Mouse (Mus musculus) layer of hippocampus, adult 9-11 months (tissue): ENCODE measurements around the gene Fam57b.
A peak's percentile ranks its signal among the peaks of the same experiment; 100 is the strongest.

ENCODE experiments used
- DNase-seq: peaks from one replicate; pipeline ENCODE4 v3.0.0; 2022

Fam57b gene

GRCm38 (mm10) chr7:126799468-126800268, 2.2 kb downstream of the Fam57b start:
- DNase-seq: no peak

- DNase-seq: no peak
Observed at GRCm38 (mm10) chr7:126800269-126801056, 3.0 kb downstream of the Fam57b start.

- DNase-seq: no peak
Observed at GRCm38 (mm10) chr7:126801057-126801422, 3.6 kb downstream of the Fam57b start.

- no peak for DNase-seq
Observed at GRCm38 (mm10) chr7:126802134-126802889, 4.8 kb downstream of the Fam57b start.

- DNase-seq: no peak
Observed at GRCm38 (mm10) chr7:126803181-126803580, 5.7 kb downstream of the Fam57b start.

GRCm38 (mm10) chr7:126803751-126804150, 6.3 kb downstream of the Fam57b start:
- DNase-seq: no peak

- no peak for DNase-seq
Observed at GRCm38 (mm10) chr7:126806956-126807355, 9.5 kb downstream of the Fam57b start.

- DNase-seq: no peak
Observed at GRCm38 (mm10) chr7:126807405-126807804, 9.9 kb downstream of the Fam57b start.

GRCm38 (mm10) chr7:126808703-126809455, 11.4 kb downstream of the Fam57b start:
- DNase-seq: peak; percentile 88

GRCm38 (mm10) chr7:126809723-126810369, 12.4 kb downstream of the Fam57b start:
- no peak for DNase-seq

- no peak for DNase-seq
Observed at GRCm38 (mm10) chr7:126815726-126816222, 18.3 kb downstream of the Fam57b start.

- DNase-seq: no peak
Observed at GRCm38 (mm10) chr7:126816494-126816893, 19.0 kb downstream of the Fam57b start.

- DNase-seq: no peak
Observed at GRCm38 (mm10) chr7:126817595-126817994, 20.1 kb downstream of the Fam57b start.

GRCm38 (mm10) chr7:126818818-126819217, 21.4 kb downstream of the Fam57b start:
- no peak for DNase-seq

GRCm38 (mm10) chr7:126821835-126822511, 24.5 kb downstream of the Fam57b start:
- DNase-seq: peak; percentile 66

- no peak for DNase-seq
Observed at GRCm38 (mm10) chr7:126822741-126823140, 25.3 kb downstream of the Fam57b start.

GRCm38 (mm10) chr7:126823202-126823711, 25.8 kb downstream of the Fam57b start:
- no peak for DNase-seq

GRCm38 (mm10) chr7:126823940-126824339, 26.5 kb downstream of the Fam57b start:
- DNase-seq: no peak

- no peak for DNase-seq
Observed at GRCm38 (mm10) chr7:126825403-126825802, 27.9 kb downstream of the Fam57b start.

GRCm38 (mm10) chr7:126825952-126826351, 28.5 kb downstream of the Fam57b start:
- DNase-seq: no peak

- no peak for DNase-seq
Observed at GRCm38 (mm10) chr7:126831539-126831938, 34.1 kb downstream of the Fam57b start, which contains the start of gene 4930451I11Rik. Gene 4930451I11Rik (minus strand): TSS chr7:126831639.
